Mouse (Mus musculus) embryonic facial prominence, embryonic 15.5 days (tissue): ENCODE data around the gene Tinag. TPM values are rescaled to one million over a fixed set of nuclear protein-coding genes. Genes with fewer than 3 reads are reported as not detected.
"Not testable (repeated sequence)": the region's sequence is repeated elsewhere in the genome, so short reads cannot be mapped to it uniquely, and the experiment has no call there.

Experiments used
- ATAC-seq: fragments of 200-750 bp; cut with Nextera tagmentation; 2 replicates; pipeline ENCODE4 v1.8.0; 2017; ENCODE audit warnings: low read depth, moderate TSS enrichment; ENCODE audit not compliant: insufficient number of reproducible peaks, low FRiP score, low TSS enrichment
- H3K27ac ChIP-seq: fragments of 300-500 bp; sonication (generic); replicated peaks from 2 replicates; pipeline ENCODE4 v1.5.1; 2015; ENCODE audit warnings: mild to moderate bottlenecking, inconsistent platforms
- H3K27me3 ChIP-seq: fragments of 300-500 bp; sonication (generic); 2 replicates; pipeline ENCODE4 v1.6.1; 2015; ENCODE audit warnings: inconsistent platforms
- H3K36me3 ChIP-seq: fragments of 300-500 bp; sonication (generic); 2 replicates; pipeline ENCODE4 v1.6.1; 2015; ENCODE audit warnings: mild to moderate bottlenecking, inconsistent platforms
- H3K4me1 ChIP-seq: fragments of 300-500 bp; sonication (generic); 2 replicates; pipeline ENCODE4 v1.6.1; 2015; ENCODE audit warnings: inconsistent platforms
- H3K4me2 ChIP-seq: fragments of 300-500 bp; sonication (generic); replicated peaks from 2 replicates; pipeline ENCODE4 v1.6.1; 2015; ENCODE audit warnings: mild to moderate bottlenecking, inconsistent platforms
- H3K4me3 ChIP-seq: fragments of 300-500 bp; sonication (generic); replicated peaks from 2 replicates; pipeline ENCODE4 v1.5.1; 2015; ENCODE audit warnings: mild to moderate bottlenecking, inconsistent platforms
- H3K9ac ChIP-seq: fragments of 300-500 bp; sonication (generic); 2 replicates; pipeline ENCODE4 v1.6.1; 2015; ENCODE audit warnings: inconsistent platforms
- H3K9me3 ChIP-seq: fragments of 300-500 bp; sonication (generic); replicated peaks from 2 replicates; pipeline ENCODE4 v1.6.1; 2016; ENCODE audit warnings: inconsistent platforms
- WGBS: fragments of 180-500 bp; shearing (Covaris S2); methylation state at CpG from one replicate; pipeline ENCODE4 v1.1.7; 2015; 5-methylcytosine and 5-hydroxymethylcytosine counted together
- polyA plus RNA-seq: library from polyadenylated mRNA; unstranded; fragments of >200 nt; fragmentation: Nextera tagmentation; extraction: Ambion mirVana; gene quantifications from 2 replicates; pipeline ENCODE4 v1.2.1, GENCODE M21; 2015

Tinag gene
- 0.21 and 0.41 TPM in 2 replicates for polyA plus RNA-seq

GRCm38 (mm10) chr9:77045585-77045984 lies at the start of gene Tinag:
Gene Tinag, minus strand, starts transcription at chr9:77045794.
- Histone ChIP-seq H3K36me3 (no peaks in the 10 kb centered on the region), H3K4me2 (no peak within 1 kb of the TSS), H3K4me3 (no peak within 1 kb of the TSS), H3K9ac (no peak within 1 kb of the TSS), H3K4me1 (no peaks in the 10 kb centered on the region), H3K27me3 (no peaks in the 10 kb centered on the region), H3K9me3 (no peaks in the 10 kb centered on the region), H3K27ac (no peak within 1 kb of the TSS)
- WGBS = 60% methylated on average over 2 of the region's 2 CpGs
- no peak for ATAC-seq

GRCm38 (mm10) chr9:77083221-77083620 lies 37.6 kb upstream of the Tinag start:
- H3K4me1 ChIP-seq, ATAC-seq, H3K4me2 ChIP-seq, H3K36me3 ChIP-seq, H3K9ac ChIP-seq, H3K4me3 ChIP-seq, H3K9me3 ChIP-seq, H3K27me3 ChIP-seq, H3K27ac ChIP-seq: not testable (repeated sequence)
- 77% methylated on average over 1 of the region's 1 CpGs for WGBS

GRCm38 (mm10) chr9:77071676-77072075 lies 26.1 kb upstream of the Tinag start:
- Histone ChIP-seq H3K27ac (no peak overlapping the region), H3K9ac (no peak overlapping the region), H3K4me3 (no peak overlapping the region), H3K27me3 (no peaks in the 10 kb centered on the region), H3K4me2 (no peak overlapping the region), H3K4me1 (no peaks in the 10 kb centered on the region), H3K9me3 (no peaks in the 10 kb centered on the region), H3K36me3 (no peaks in the 10 kb centered on the region)
- 71% methylated on average over 2 of the region's 2 CpGs for WGBS
- ATAC-seq = no peak

- Histone ChIP-seq H3K9me3 (no peaks in the 10 kb centered on the region), H3K9ac (no peak overlapping the region), H3K4me2 (no peak overlapping the region), H3K27me3 (no peaks in the 10 kb centered on the region), H3K27ac (no peak overlapping the region), H3K4me1 (no peaks in the 10 kb centered on the region), H3K36me3 (no peaks in the 10 kb centered on the region), H3K4me3 (no peak overlapping the region)
- ATAC-seq = no peak
- 76% methylated on average over 4 of the region's 4 CpGs for WGBS
Measured at GRCm38 (mm10) chr9:77056611-77057010, 11.0 kb upstream of the Tinag start.

- no peaks in the 10 kb centered on the region for H3K27me3 ChIP-seq
- no peaks in the 10 kb centered on the region for H3K9me3 ChIP-seq
- no peak overlapping the region for H3K9ac ChIP-seq
- no peak overlapping the region for H3K4me3 ChIP-seq
- no peak overlapping the region for H3K27ac ChIP-seq
- 78% methylated on average over 9 of the region's 9 CpGs for WGBS
- no peak for ATAC-seq
- no peak overlapping the region for H3K4me2 ChIP-seq
- H3K36me3 ChIP-seq = no peaks in the 10 kb centered on the region
- no peaks in the 10 kb centered on the region for H3K4me1 ChIP-seq
Measured at GRCm38 (mm10) chr9:77054426-77055193, 9.0 kb upstream of the Tinag start.

GRCm38 (mm10) chr9:77051406-77051805 lies 5.8 kb upstream of the Tinag start:
- Histone ChIP-seq H3K27me3 (no peaks in the 10 kb centered on the region), H3K9ac (no peak overlapping the region), H3K4me2 (no peak overlapping the region), H3K4me1 (no peaks in the 10 kb centered on the region), H3K4me3 (no peak overlapping the region), H3K36me3 (no peaks in the 10 kb centered on the region), H3K27ac (no peak overlapping the region), H3K9me3 (no peaks in the 10 kb centered on the region)
- ATAC-seq = no peak
- whole genome bisulfite sequencing = 51% methylated on average over 2 of the region's 2 CpGs

GRCm38 (mm10) chr9:77049669-77050068 lies 4.1 kb upstream of the Tinag start:
- Histone ChIP-seq H3K27me3 (no peaks in the 10 kb centered on the region), H3K4me2 (no peak overlapping the region), H3K9ac (no peak overlapping the region), H3K27ac (no peak overlapping the region), H3K36me3 (no peaks in the 10 kb centered on the region), H3K9me3 (no peaks in the 10 kb centered on the region), H3K4me3 (no peak overlapping the region), H3K4me1 (no peaks in the 10 kb centered on the region)
- no peak for ATAC-seq
- WGBS = 70% methylated on average over 2 of the region's 2 CpGs

- Histone ChIP-seq H3K36me3 (no peaks in the 10 kb centered on the region), H3K4me2 (no peak overlapping the region), H3K27ac (no peak overlapping the region), H3K9me3 (no peaks in the 10 kb centered on the region), H3K4me1 (no peaks in the 10 kb centered on the region), H3K9ac (no peak overlapping the region), H3K27me3 (no peaks in the 10 kb centered on the region), H3K4me3 (no peak overlapping the region)
- ATAC-seq = no peak
- WGBS = 86% methylated on average over 5 of the region's 5 CpGs
Measured at GRCm38 (mm10) chr9:77046067-77046715, 597 bp upstream of the Tinag start.

- Histone ChIP-seq H3K4me2 (no peak overlapping the region), H3K4me1 (no peaks in the 10 kb centered on the region), H3K9ac (no peak overlapping the region), H3K27ac (no peak overlapping the region), H3K27me3 (no peaks in the 10 kb centered on the region), H3K4me3 (no peak overlapping the region), H3K9me3 (no peaks in the 10 kb centered on the region), H3K36me3 (no peaks in the 10 kb centered on the region)
- no peak for ATAC-seq
- 54% methylated on average over 2 of the region's 2 CpGs for WGBS
Measured at GRCm38 (mm10) chr9:77035361-77035760, 10.2 kb downstream of the Tinag start.

GRCm38 (mm10) chr9:77032430-77033154 lies 13.0 kb downstream of the Tinag start:
- ATAC-seq = no peak
- H3K27ac ChIP-seq = no peak overlapping the region

GRCm38 (mm10) chr9:77025271-77025670 lies 20.3 kb downstream of the Tinag start:
- Histone ChIP-seq H3K4me1 (no peaks in the 10 kb centered on the region), H3K36me3 (no peaks in the 10 kb centered on the region), H3K9ac (no peak overlapping the region), H3K27me3 (no peaks in the 10 kb centered on the region), H3K4me2 (no peak overlapping the region), H3K27ac (no peak overlapping the region), H3K9me3 (no peaks in the 10 kb centered on the region), H3K4me3 (no peak overlapping the region)
- ATAC-seq = no peak
- 85% methylated on average over 2 of the region's 2 CpGs for WGBS

More at GRCm38 (mm10) chr9:77032430-77033154, 13.0 kb downstream of the Tinag start:
- Histone ChIP-seq H3K27me3 (no peaks in the 10 kb centered on the region), H3K4me2 (no peak overlapping the region), H3K4me1 (no peaks in the 10 kb centered on the region), H3K36me3 (no peaks in the 10 kb centered on the region), H3K9ac (no peak overlapping the region), H3K9me3 (no peaks in the 10 kb centered on the region), H3K4me3 (no peak overlapping the region)
- 30% methylated on average over 9 of the region's 9 CpGs for WGBS
